Mouse (Mus musculus) olfactory bulb, adult 2 months (tissue): ENCODE data around the gene Hspa12a. TPM values are rescaled to one million over a fixed set of nuclear protein-coding genes. Genes with fewer than 3 reads are reported as not detected.
A peak's percentile ranks its signal among the peaks of the same experiment; 100 is the strongest.

Source experiments
- H3K27ac ChIP-seq: fragments of 200-500 bp; 2 replicates; pipeline ENCODE4 v1.5.1; 2012; ENCODE audit warnings: low read depth, low read length; ENCODE audit not compliant: insufficient read depth
- H3K4me1 ChIP-seq: fragments of 200-500 bp; 2 replicates; pipeline ENCODE4 v1.6.1; 2012; ENCODE audit warnings: low read length; ENCODE audit not compliant: control insufficient read depth, insufficient read depth
- H3K4me3 ChIP-seq: fragments of 200-500 bp; 2 replicates; pipeline ENCODE4 v1.5.1; 2012; ENCODE audit warnings: mild to moderate bottlenecking, low read depth, low read length, moderate library complexity; ENCODE audit not compliant: insufficient read depth
- CTCF ChIP-seq: fragments of 200-500 bp; IDR thresholded peaks from 2 replicates; pipeline ENCODE4 v1.5.1; 2012; ENCODE audit warnings: low read depth, mild to moderate bottlenecking, low read length, moderate library complexity; ENCODE audit not compliant: insufficient read depth
- POLR2A ChIP-seq: fragments of 200-500 bp; IDR thresholded peaks from 2 replicates; pipeline ENCODE4 v1.6.1; 2012; ENCODE audit warnings: mild to moderate bottlenecking, low read depth, low read length, moderate library complexity; ENCODE audit not compliant: insufficient read depth
- WGBS: fragments of 180-500 bp; shearing (Covaris S2); methylation state at CpG from one replicate; pipeline ENCODE4 v1.1.7; 2018; 5-methylcytosine and 5-hydroxymethylcytosine counted together
- polyA plus RNA-seq: library from polyadenylated mRNA; stranded (reverse); fragments of >200 nt; gene quantifications from 2 replicates; pipeline ENCODE4 v1.2.4, GENCODE M21; 2012; ENCODE audit warnings: low replicate concordance; ENCODE audit not compliant: missing spikeins, insufficient read depth, insufficient read length

Gene Hspa12a
- not detected in 2 replicates for polyA plus RNA-seq

GRCm38 (mm10) chr19:58942841-58943828 is at the start of gene Hspa12a, which contains the start of gene Eno4:
TSS of gene Hspa12a (minus strand) at chr19:58943654.
TSS of gene Eno4 (plus strand) at chr19:58943425.
- Histone ChIP-seq H3K27ac (peak within 1 kb of the TSS; percentile 76), H3K4me3 (peak within 1 kb of the TSS; percentile 92), H3K4me1 (peaks cover 7% of the 10 kb centered on the region)
- WGBS: under 1% methylated on average over 65 of the region's 65 CpGs
- TF ChIP-seq POLR2A (peak; percentile 98), CTCF (no peak)

GRCm38 (mm10) chr19:58981571-58981970 is 38.1 kb upstream of the Hspa12a start:
- Histone ChIP-seq H3K27ac (no peak overlapping the region), H3K4me1 (peaks cover 4% of the 10 kb centered on the region), H3K4me3 (no peak overlapping the region)
- TF ChIP-seq POLR2A: no peak
- WGBS: 68% methylated on average over 9 of the region's 9 CpGs

GRCm38 (mm10) chr19:58980056-58980440 is 36.6 kb upstream of the Hspa12a start:
- 63% methylated on average over 5 of the region's 5 CpGs for WGBS
- H3K4me1 ChIP-seq: peaks cover 4% of the 10 kb centered on the region
- H3K4me3 ChIP-seq: no peak overlapping the region
- TF ChIP-seq POLR2A (no peak), CTCF (no peak)
- H3K27ac ChIP-seq: no peak overlapping the region

DNA sequence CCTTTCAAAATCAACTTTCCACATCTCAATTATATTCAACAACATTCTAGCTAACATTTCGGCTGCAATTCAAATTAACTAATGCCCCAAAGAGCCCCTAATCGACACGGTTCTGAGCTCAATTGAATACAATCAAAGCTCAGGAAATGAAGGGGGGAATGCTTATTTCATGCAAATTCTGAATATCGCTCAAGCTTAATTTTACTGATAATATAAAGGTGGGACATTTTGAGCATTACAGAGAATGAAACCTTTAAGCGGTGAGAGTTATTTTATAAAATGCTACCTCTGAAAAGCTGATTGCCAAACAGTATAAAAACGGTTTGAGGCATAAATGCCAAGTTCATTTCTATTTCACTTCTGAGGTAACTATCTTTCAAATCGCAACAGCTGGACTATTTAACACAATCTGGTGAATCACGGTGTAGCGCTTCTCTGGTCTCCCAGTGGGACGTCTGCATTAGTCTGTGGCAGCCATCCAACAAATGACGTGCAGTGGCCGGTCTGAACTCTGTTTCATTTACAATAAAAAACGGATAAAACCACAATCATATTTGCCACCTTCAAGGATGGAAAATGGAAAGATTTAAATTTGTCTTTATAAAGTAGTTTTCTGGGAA is 36.1 kb upstream of the Hspa12a start:
- WGBS: 44% methylated on average over 13 of the region's 13 CpGs
- Histone ChIP-seq H3K27ac (no peak overlapping the region), H3K4me3 (no peak overlapping the region)

DNA sequence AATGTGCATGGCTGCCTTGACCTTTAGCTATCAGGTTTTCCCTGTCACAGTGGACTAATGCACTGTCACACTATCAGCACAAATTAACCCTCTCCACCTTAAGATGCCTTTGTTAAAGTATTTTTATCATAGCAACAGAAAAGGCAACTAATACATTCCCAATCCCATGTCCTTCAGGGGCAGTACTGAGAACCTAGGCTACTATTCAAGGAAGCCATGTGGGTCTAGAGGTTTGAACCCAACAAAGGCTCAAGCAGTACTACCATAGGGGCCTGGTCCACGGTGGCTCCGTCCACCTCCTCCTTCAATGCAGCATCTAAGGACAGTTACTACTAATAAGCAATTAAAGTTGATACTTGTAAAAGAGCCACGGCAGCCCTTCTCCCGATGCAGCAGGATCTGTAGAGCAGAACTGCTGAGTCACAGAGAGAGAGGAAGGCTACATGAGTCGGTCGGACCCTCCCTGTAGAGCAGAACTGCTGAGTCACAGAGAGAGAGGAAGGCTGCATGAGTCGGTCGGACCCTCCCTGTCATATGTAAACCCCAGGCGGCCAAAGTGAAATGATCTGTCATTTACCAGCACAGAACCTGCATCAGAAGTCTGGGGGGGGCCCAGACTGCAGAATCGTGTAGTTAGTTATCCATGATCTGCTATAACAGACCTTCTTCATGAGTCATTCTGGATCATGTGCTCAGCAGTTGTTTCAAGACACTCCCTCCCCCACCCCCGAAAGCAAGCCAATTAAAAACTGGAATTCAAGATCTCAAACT is 35.1 kb upstream of the Hspa12a start:
- 35% methylated on average over 11 of the region's 11 CpGs for WGBS
- no peak overlapping the region for H3K27ac ChIP-seq
- TF ChIP-seq CTCF: no peak
- no peak for TF ChIP-seq POLR2A
- H3K4me1 ChIP-seq: peaks cover 4% of the 10 kb centered on the region
- H3K4me3 ChIP-seq: peak overlapping the region; percentile 20; the same call in 1 of the 2 replicates

More for the DNA sequence above, 36.1 kb upstream of the Hspa12a start:
- peaks cover 4% of the 10 kb centered on the region for H3K4me1 ChIP-seq
- no peak for TF ChIP-seq POLR2A

- 83% methylated on average over 11 of the region's 11 CpGs for WGBS
- H3K4me3 ChIP-seq: no peak overlapping the region
- no peak for TF ChIP-seq CTCF
- TF ChIP-seq POLR2A: no peak
- no peak overlapping the region for H3K27ac ChIP-seq
- H3K4me1 ChIP-seq: peaks cover 4% of the 10 kb centered on the region
These were observed 31.9 kb upstream of the Hspa12a start for GRCm38 (mm10) chr19:58975216-58975863.

- WGBS: 91% methylated on average over 8 of the region's 8 CpGs
- Histone ChIP-seq H3K4me3 (no peak overlapping the region), H3K4me1 (peaks cover 4% of the 10 kb centered on the region), H3K27ac (no peak overlapping the region)
- TF ChIP-seq CTCF (no peak), POLR2A (no peak)
These were observed 30.7 kb upstream of the Hspa12a start for GRCm38 (mm10) chr19:58974126-58974525.

- no peak for TF ChIP-seq CTCF
- no peak for TF ChIP-seq POLR2A
- H3K27ac ChIP-seq: no peak overlapping the region
- H3K4me3 ChIP-seq: no peak overlapping the region
- no peaks in the 10 kb centered on the region for H3K4me1 ChIP-seq
- 93% methylated on average over 13 of the region's 13 CpGs for WGBS
These were observed 27.4 kb upstream of the Hspa12a start for GRCm38 (mm10) chr19:58970826-58971225.
